Mouse (Mus musculus): ENCODE measurements at regions not wholly inside any gene's neighbourhood (a gene's known extent, or its start where the extent isn't known, plus 50 kb on each side); places are given as distances from the start of the nearest gene placed in this dataset.

DNA sequence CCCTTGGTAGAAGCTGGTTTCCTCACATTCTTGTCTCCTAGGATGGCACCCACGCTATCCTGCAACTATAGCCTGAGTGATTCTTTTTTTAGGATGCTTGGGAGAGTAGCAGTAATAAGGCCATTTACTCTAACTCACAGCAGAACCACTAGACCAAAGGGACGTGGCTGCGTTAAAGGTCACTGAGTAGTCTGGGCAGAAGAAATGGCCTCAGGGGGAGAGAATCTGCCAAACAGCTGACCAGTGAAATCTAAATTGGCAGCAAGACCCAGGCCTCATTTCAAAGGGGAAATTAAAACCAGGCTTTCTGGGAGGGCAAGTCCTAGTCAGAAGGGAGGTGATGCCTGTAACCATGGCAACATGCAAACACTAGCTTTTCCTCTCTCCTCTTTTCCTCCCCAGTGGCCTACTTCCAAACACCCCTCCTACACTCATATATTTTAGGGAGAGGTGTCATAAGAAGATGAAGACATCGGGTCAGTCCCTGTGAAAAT is 267.5 kb downstream of the Nuak1 start:
- Histone ChIP-seq H3K4me2 (ENCODE audit: low read depth) (no peak overlapping the region), H3K36me3 (ENCODE audit: insufficient read depth) (no peaks in the 10 kb centered on the region), H3K27ac (ENCODE audit: low read depth, low read length) (no peak overlapping the region), H3K9me3 (ENCODE audit: low read length) (no peaks in the 10 kb centered on the region), H3K4me1 (ENCODE audit: insufficient read depth) (peaks cover 8% of the 10 kb centered on the region; the same call in 1 of the 2 replicates), H3K4me3 (ENCODE audit: low read depth, low read length) (no peak overlapping the region), H3K27me3 (ENCODE audit: insufficient read depth, low read length) (no peaks in the 10 kb centered on the region), H3K9ac (no peak overlapping the region)
- DNase-seq (peak; percentile 49), ATAC-seq (peak; percentile 76)
- TF ChIP-seq CTCF (IDR thresholded peaks at IDR 0.05; ENCODE audit: low read depth), result no peak
- WGBS, result 49% methylated on average over 4 of the region's 4 CpGs

- Histone ChIP-seq H3K4me1 (ENCODE audit: insufficient read depth) (no peaks in the 10 kb centered on the region), H3K27ac (ENCODE audit: low read depth, low read length) (no peak overlapping the region), H3K4me2 (ENCODE audit: low read depth) (no peak overlapping the region), H3K27me3 (ENCODE audit: insufficient read depth, low read length) (no peaks in the 10 kb centered on the region), H3K9ac (no peak overlapping the region), H3K4me3 (ENCODE audit: low read depth, low read length) (no peak overlapping the region), H3K36me3 (ENCODE audit: insufficient read depth) (no peaks in the 10 kb centered on the region), H3K9me3 (ENCODE audit: low read length) (no peaks in the 10 kb centered on the region)
- DNase-seq, result no peak
- no peak for ATAC-seq
- WGBS, result 72% methylated on average over 2 of the region's 2 CpGs
- no peak for TF ChIP-seq CTCF (IDR thresholded peaks at IDR 0.05; ENCODE audit: low read depth)
Measured at GRCm38 (mm10) chr10:84183239-84183638, 257.2 kb downstream of the Nuak1 start.

GRCm38 (mm10) chr10:84186466-84186865 is 253.9 kb downstream of the Nuak1 start:
- DNase-seq (no peak), ATAC-seq (no peak)
- Histone ChIP-seq H3K36me3 (ENCODE audit: insufficient read depth) (no peaks in the 10 kb centered on the region), H3K4me3 (ENCODE audit: low read depth, low read length) (no peak overlapping the region), H3K4me2 (ENCODE audit: low read depth) (no peak overlapping the region), H3K9ac (no peak overlapping the region), H3K27ac (ENCODE audit: low read depth, low read length) (no peak overlapping the region), H3K4me1 (ENCODE audit: insufficient read depth) (no peaks in the 10 kb centered on the region), H3K27me3 (ENCODE audit: insufficient read depth, low read length) (no peaks in the 10 kb centered on the region), H3K9me3 (ENCODE audit: low read length) (no peaks in the 10 kb centered on the region)
- no peak for TF ChIP-seq CTCF (IDR thresholded peaks at IDR 0.05; ENCODE audit: low read depth)
- WGBS, result 73% methylated on average over 2 of the region's 2 CpGs

DNA sequence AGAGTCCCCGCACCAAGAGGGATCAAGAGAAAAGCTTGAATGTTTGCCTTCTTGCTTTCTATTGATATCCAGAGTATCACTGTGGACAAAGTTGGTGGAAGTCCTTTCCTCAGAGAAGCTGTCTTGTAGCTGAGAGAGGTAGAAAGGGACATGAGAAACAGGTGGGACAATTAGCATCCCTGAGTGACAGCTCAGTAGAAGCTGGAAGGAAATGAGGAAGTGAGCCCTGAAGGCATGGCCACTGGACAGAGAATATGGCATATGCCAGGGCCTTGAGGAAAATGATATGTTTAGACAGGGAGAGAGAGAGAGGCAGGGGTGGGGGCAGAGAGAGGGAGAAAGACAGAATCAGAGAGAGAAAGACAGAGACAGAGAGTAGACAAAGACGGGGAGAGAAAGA is 241.4 kb downstream of the Nuak1 start:
- Histone ChIP-seq H3K4me2 (ENCODE audit: low read depth) (no peak overlapping the region), H3K4me1 (ENCODE audit: insufficient read depth) (no peaks in the 10 kb centered on the region), H3K4me3 (ENCODE audit: low read depth, low read length) (no peak overlapping the region), H3K9me3 (ENCODE audit: low read length) (no peaks in the 10 kb centered on the region), H3K27ac (ENCODE audit: low read depth, low read length) (no peak overlapping the region), H3K9ac (no peak overlapping the region), H3K27me3 (ENCODE audit: insufficient read depth, low read length) (no peaks in the 10 kb centered on the region), H3K36me3 (ENCODE audit: insufficient read depth) (no peaks in the 10 kb centered on the region)
- WGBS, result 87% methylated on average over 2 of the region's 2 CpGs
- no peak for DNase-seq
- no peak for TF ChIP-seq CTCF (IDR thresholded peaks at IDR 0.05; ENCODE audit: low read depth)
- no peak for ATAC-seq

DNA sequence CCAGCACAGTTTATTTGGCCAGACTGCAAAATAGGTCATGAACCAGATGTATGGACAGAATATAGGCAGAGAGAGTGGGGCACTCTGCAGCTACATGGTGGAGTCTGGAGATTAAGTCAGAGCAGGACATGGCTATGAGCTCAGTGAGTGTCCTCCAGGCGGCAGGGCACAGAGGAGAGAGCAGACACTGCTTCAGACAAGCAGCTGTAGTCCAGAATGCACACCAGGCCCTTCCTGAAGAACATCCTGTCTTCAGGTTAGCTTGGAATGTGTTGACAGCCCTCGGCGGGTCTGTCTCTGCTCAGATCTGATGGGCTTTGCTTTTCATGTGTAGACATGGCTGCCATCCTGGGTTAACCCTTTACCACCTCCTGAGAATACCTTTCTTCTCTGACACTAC is 238.6 kb downstream of the Nuak1 start:
- Histone ChIP-seq H3K27me3 (ENCODE audit: insufficient read depth, low read length) (no peaks in the 10 kb centered on the region), H3K9ac (no peak overlapping the region), H3K4me1 (ENCODE audit: insufficient read depth) (no peaks in the 10 kb centered on the region), H3K4me3 (ENCODE audit: low read depth, low read length) (no peak overlapping the region), H3K36me3 (ENCODE audit: insufficient read depth) (no peaks in the 10 kb centered on the region), H3K27ac (ENCODE audit: low read depth, low read length) (no peak overlapping the region), H3K4me2 (ENCODE audit: low read depth) (no peak overlapping the region), H3K9me3 (ENCODE audit: low read length) (no peaks in the 10 kb centered on the region)
- ATAC-seq, result no peak
- DNase-seq, result no peak
- no peak for TF ChIP-seq CTCF (IDR thresholded peaks at IDR 0.05; ENCODE audit: low read depth)
- WGBS, result 73% methylated on average over 3 of the region's 3 CpGs

GRCm38 (mm10) chr10:84212096-84212785 is 228.2 kb downstream of the Nuak1 start:
- 76% methylated on average over 5 of the region's 5 CpGs for WGBS
- Histone ChIP-seq H3K9ac (no peak overlapping the region), H3K36me3 (ENCODE audit: insufficient read depth) (no peaks in the 10 kb centered on the region), H3K27me3 (ENCODE audit: insufficient read depth, low read length) (no peaks in the 10 kb centered on the region), H3K9me3 (ENCODE audit: low read length) (0 out of 2 replicates have a peak, but pooled peaks cover 3% of the 10 kb centered on the region), H3K4me2 (ENCODE audit: low read depth) (no peak overlapping the region), H3K4me1 (ENCODE audit: insufficient read depth) (no peaks in the 10 kb centered on the region), H3K27ac (ENCODE audit: low read depth, low read length) (no peak overlapping the region), H3K4me3 (ENCODE audit: low read depth, low read length) (no peak overlapping the region)
- no peak for TF ChIP-seq CTCF (IDR thresholded peaks at IDR 0.05; ENCODE audit: low read depth)
- peak; percentile 54; the same call in 1 of the 2 replicates for ATAC-seq
- DNase-seq, result no peak

DNA sequence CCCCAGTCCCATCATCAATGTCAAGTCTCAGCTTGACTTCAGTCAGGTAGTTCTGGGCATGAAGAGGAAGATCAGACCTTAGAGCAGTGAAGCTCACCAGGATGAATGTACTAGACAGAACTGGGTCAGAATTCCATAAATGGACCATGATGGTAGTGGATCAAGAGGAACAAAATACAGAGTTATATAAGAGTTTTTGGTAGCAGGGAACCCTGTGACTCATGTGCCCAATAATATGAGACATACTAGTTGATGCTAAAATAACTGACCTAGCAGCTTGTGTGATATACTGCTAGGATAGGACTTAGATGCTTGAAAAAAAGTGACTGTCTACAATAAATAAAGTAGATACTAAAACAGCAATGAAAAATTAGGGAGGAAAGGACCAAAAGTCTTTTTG is 225.6 kb downstream of the Nuak1 start:
- H3K27me3 ChIP-seq (ENCODE audit: insufficient read depth, low read length), result no peaks in the 10 kb centered on the region
- no peaks in the 10 kb centered on the region for H3K4me1 ChIP-seq (ENCODE audit: insufficient read depth)
- TF ChIP-seq CTCF (IDR thresholded peaks at IDR 0.05; ENCODE audit: low read depth), result no peak
- ATAC-seq (no peak), DNase-seq (no peak)
- H3K27ac ChIP-seq (ENCODE audit: low read depth, low read length), result no peak overlapping the region
- H3K36me3 ChIP-seq (ENCODE audit: insufficient read depth), result no peaks in the 10 kb centered on the region
- no peaks in the 10 kb centered on the region for H3K9me3 ChIP-seq (ENCODE audit: low read length)
- H3K9ac ChIP-seq, result no peak overlapping the region
- no peak overlapping the region for H3K4me3 ChIP-seq (ENCODE audit: low read depth, low read length)
- H3K4me2 ChIP-seq (ENCODE audit: low read depth), result no peak overlapping the region

All from forebrain, postnatal 0 days (tissue).